Mouse (Mus musculus) neural tube, embryonic 13.5 days (tissue): Measurements from ENCODE around the gene Kazn. TPM values are rescaled to one million over a fixed set of nuclear protein-coding genes. Genes with fewer than 3 reads are reported as not detected.

ENCODE experiments used
- ATAC-seq: fragments of 200-750 bp; cut with Nextera tagmentation; 2 replicates; pipeline ENCODE4 v1.8.0; 2017; ENCODE audit warnings: low read depth, mild to moderate bottlenecking, moderate TSS enrichment, moderate library complexity
- H3K27ac ChIP-seq: fragments of 300-500 bp; sonication (generic); replicated peaks from 2 replicates; pipeline ENCODE4 v1.5.1; 2015; ENCODE audit warnings: moderate library complexity, mild to moderate bottlenecking, inconsistent platforms
- H3K27me3 ChIP-seq: fragments of 300-500 bp; sonication (generic); 2 replicates; pipeline ENCODE4 v1.6.1; 2015; ENCODE audit warnings: mild to moderate bottlenecking, inconsistent platforms
- H3K36me3 ChIP-seq: fragments of 300-500 bp; sonication (generic); 2 replicates; pipeline ENCODE4 v1.6.1; 2015; ENCODE audit warnings: mild to moderate bottlenecking, inconsistent platforms
- H3K4me1 ChIP-seq: fragments of 300-500 bp; sonication (generic); replicated peaks from 2 replicates; pipeline ENCODE4 v1.6.1; 2015; ENCODE audit warnings: inconsistent platforms
- H3K4me2 ChIP-seq: fragments of 300-500 bp; sonication (generic); 2 replicates; pipeline ENCODE4 v1.6.1; 2015; ENCODE audit warnings: inconsistent platforms, mild to moderate bottlenecking, moderate library complexity
- H3K4me3 ChIP-seq: fragments of 300-500 bp; sonication (generic); 2 replicates; pipeline ENCODE4 v1.5.1; 2015; ENCODE audit warnings: mild to moderate bottlenecking, inconsistent platforms
- H3K9ac ChIP-seq: fragments of 300-500 bp; sonication (generic); 2 replicates; pipeline ENCODE4 v1.6.1; 2015; ENCODE audit warnings: moderate library complexity, mild to moderate bottlenecking, inconsistent platforms
- H3K9me3 ChIP-seq: fragments of 300-500 bp; sonication (generic); 2 replicates; pipeline ENCODE4 v1.6.1; 2016; ENCODE audit warnings: inconsistent platforms
- WGBS: fragments of 180-500 bp; shearing (Covaris S2); methylation state at CpG from one replicate; pipeline ENCODE4 v1.1.7; 2015; 5-methylcytosine and 5-hydroxymethylcytosine counted together
- polyA plus RNA-seq: library from polyadenylated mRNA; unstranded; fragments of >200 nt; fragmentation: Nextera tagmentation; extraction: Ambion mirVana; gene quantifications from 2 replicates; pipeline ENCODE4 v1.2.1, GENCODE M21; 2015

The Kazn gene
- polyA plus RNA-seq, 1 experiment from 2014 or later: 18.9 TPM

GRCm38 (mm10) chr4:142053661-142054448 lies 185.3 kb downstream of the Kazn start:
- H3K27ac ChIP-seq: no peak overlapping the region
- no peaks in the 10 kb centered on the region for H3K27me3 ChIP-seq
- no peaks in the 10 kb centered on the region for H3K36me3 ChIP-seq
- no peaks in the 10 kb centered on the region for H3K4me1 ChIP-seq
- no peak overlapping the region for H3K9ac ChIP-seq
- no peak overlapping the region for H3K4me2 ChIP-seq
- no peak overlapping the region for H3K4me3 ChIP-seq
- ATAC-seq: no peak
- WGBS: 65% methylated on average over 9 of the region's 9 CpGs
- no peaks in the 10 kb centered on the region for H3K9me3 ChIP-seq

DNA sequence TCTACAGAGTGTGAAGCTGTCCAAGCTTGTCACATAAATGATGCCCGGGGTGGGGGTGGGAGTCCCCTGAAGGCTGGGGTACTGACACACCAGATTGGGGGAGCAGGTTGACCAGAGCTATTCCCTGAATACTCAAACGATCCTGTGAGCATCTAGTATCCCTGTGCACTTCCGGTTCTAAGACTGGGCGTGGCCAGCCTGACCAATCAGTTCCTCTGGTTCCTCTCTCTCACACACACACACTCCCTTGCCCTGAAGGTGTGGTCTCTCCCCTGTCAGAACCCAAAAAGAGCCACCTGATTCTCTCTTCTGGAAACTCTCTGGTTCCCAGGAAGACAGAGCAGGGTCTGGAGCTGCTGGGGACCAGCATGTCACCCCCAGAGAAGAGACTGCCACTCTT lies 185.9 kb downstream of the Kazn start:
- Histone ChIP-seq H3K4me1 (no peaks in the 10 kb centered on the region), H3K4me3 (no peak overlapping the region), H3K4me2 (no peak overlapping the region), H3K36me3 (no peaks in the 10 kb centered on the region), H3K27me3 (no peaks in the 10 kb centered on the region), H3K27ac (no peak overlapping the region), H3K9me3 (no peaks in the 10 kb centered on the region), H3K9ac (no peak overlapping the region)
- 69% methylated on average over 4 of the region's 4 CpGs for WGBS
- ATAC-seq: no peak

GRCm38 (mm10) chr4:142052391-142053132 lies 186.6 kb downstream of the Kazn start:
- no peaks in the 10 kb centered on the region for H3K4me1 ChIP-seq
- 55% methylated on average over 22 of the region's 22 CpGs for WGBS
- no peak overlapping the region for H3K4me3 ChIP-seq
- no peaks in the 10 kb centered on the region for H3K9me3 ChIP-seq
- H3K36me3 ChIP-seq: no peaks in the 10 kb centered on the region
- H3K27me3 ChIP-seq: no peaks in the 10 kb centered on the region
- H3K4me2 ChIP-seq: no peak overlapping the region
- H3K9ac ChIP-seq: no peak overlapping the region
- no peak overlapping the region for H3K27ac ChIP-seq
- ATAC-seq: no peak

Other genes starting within 250 kb of the Kazn start
- gene Fhad1, start 224.3 kb downstream of the Kazn start, polyA plus RNA-seq: 3.6 and 4.0 TPM in 2 replicates
- gene Tmem51, start 155.1 kb downstream of the Kazn start, polyA plus RNA-seq: 5.2 and 6.4 TPM in 2 replicates